Mouse (Mus musculus) CH12.LX (cell line): ENCODE measurements around the gene Adora2a. TPM values are rescaled to one million over a fixed set of nuclear protein-coding genes. Genes with fewer than 3 reads are reported as not detected.

Experiments used
- DNase-seq: peaks from one replicate; pipeline ENCODE4 v3.0.0-alpha.2; 2013; ENCODE audit errors: extremely low read depth
- H3K27ac ChIP-seq: 2 replicates; pipeline ENCODE4 v1.5.1; 2012; ENCODE audit warnings: low read depth, mild to moderate bottlenecking, control low read depth, moderate library complexity; ENCODE audit not compliant: insufficient read depth
- H3K27me3 ChIP-seq: replicated peaks from 2 replicates; pipeline ENCODE3; 2012; ENCODE audit warnings: inconsistent platforms
- H3K36me3 ChIP-seq, 2 experiments: replicated peaks in 1 of 2; 2 replicates each; pipeline versions ENCODE3 to v1.6.1; 2012; ENCODE audit warnings: inconsistent platforms in 1 of 2, low read length in 1 of 2, mild to moderate bottlenecking in 1 of 2, mixed read lengths in 1 of 2, moderate library complexity in 1 of 2; ENCODE audit not compliant: control insufficient read depth in 1 of 2, insufficient read depth in 1 of 2
- H3K4me1 ChIP-seq, 2 experiments: 2 replicates each; pipeline ENCODE4 v1.6.1; 2012; ENCODE audit warnings: inconsistent platforms in 1 of 2, moderate library complexity in 1 of 2; ENCODE audit not compliant: insufficient read depth in 2 of 2, control insufficient read depth in 1 of 2
- H3K4me2 ChIP-seq: 2 replicates; pipeline ENCODE4 v1.6.1; 2012; ENCODE audit warnings: low read depth, mild to moderate bottlenecking, control low read depth; ENCODE audit not compliant: poor library complexity, insufficient read depth, severe bottlenecking
- H3K4me3 ChIP-seq, 3 experiments: fragments of 150-350 bp in 1 of 3; sonication (generic) in 1 of 3; replicated peaks in 1 of 3; 2 replicates each; pipeline versions ENCODE3 to v1.5.1; 2011 to 2012; ENCODE audit warnings: low read depth in 2 of 3, low read length in 2 of 3, mild to moderate bottlenecking in 2 of 3, moderate library complexity in 2 of 3, control low read depth in 1 of 3, improper control_type of control experiment in 1 of 3, inconsistent platforms in 1 of 3, mixed read lengths in 1 of 3; ENCODE audit not compliant: poor library complexity in 1 of 3
- H3K79me2 ChIP-seq: replicated peaks from 2 replicates; pipeline ENCODE4 v1.6.1; 2012; ENCODE audit warnings: mild to moderate bottlenecking, moderate library complexity; ENCODE audit not compliant: control insufficient read depth, poor library complexity, insufficient read depth, severe bottlenecking; ENCODE audit errors: extremely low read depth
- H3K9ac ChIP-seq: 2 replicates; pipeline ENCODE4 v1.6.1; 2012; ENCODE audit warnings: low read depth, mild to moderate bottlenecking, control low read depth, moderate library complexity; ENCODE audit not compliant: insufficient read depth
- H3K9me3 ChIP-seq: replicated peaks from 2 replicates; pipeline ENCODE3; 2012; ENCODE audit warnings: low read length, inconsistent platforms, mixed read lengths
- CTCF ChIP-seq, 2 experiments: IDR thresholded peaks in 1 of 2; conservative IDR thresholded peaks in 1 of 2; 2 replicates each; pipeline ENCODE4 v1.5.1; 2011 to 2012; ENCODE audit warnings: low read depth in 2 of 2, low read length in 2 of 2, improper control_type of control experiment in 1 of 2, inconsistent platforms in 1 of 2, mild to moderate bottlenecking in 1 of 2, moderate library complexity in 1 of 2
- E2F4 ChIP-seq: IDR thresholded peaks from 2 replicates; pipeline ENCODE4 v1.6.1; 2011; ENCODE audit warnings: low read depth, low read length, improper control_type of control experiment; ENCODE audit not compliant: insufficient replicate concordance
- ELF1 ChIP-seq: IDR thresholded peaks from 2 replicates; pipeline ENCODE4 v1.6.1; 2014; ENCODE audit warnings: low read depth, mild to moderate bottlenecking, inconsistent platforms, low read length, improper control_type of control experiment
- GABPA ChIP-seq: IDR thresholded peaks from 2 replicates; pipeline ENCODE4 v1.6.1; 2012; ENCODE audit warnings: low read depth, low read length, improper control_type of control experiment, inconsistent platforms; ENCODE audit not compliant: insufficient replicate concordance
- HCFC1 ChIP-seq: IDR thresholded peaks from 2 replicates; pipeline ENCODE4 v1.6.1; 2012; ENCODE audit warnings: low read depth, mild to moderate bottlenecking, inconsistent platforms, low read length, improper control_type of control experiment
- JUN ChIP-seq: IDR thresholded peaks from 2 replicates; pipeline ENCODE4 v1.6.1; 2011; ENCODE audit warnings: low read depth, mild to moderate bottlenecking, low read length, improper control_type of control experiment, moderate library complexity; ENCODE audit not compliant: insufficient read depth
- MAZ ChIP-seq: IDR thresholded peaks from 2 replicates; pipeline ENCODE4 v1.6.1; 2012; ENCODE audit warnings: low read depth, mild to moderate bottlenecking, inconsistent platforms, low read length, improper control_type of control experiment, moderate library complexity
- MEF2A ChIP-seq: IDR thresholded peaks from 2 replicates; pipeline ENCODE4 v1.6.1; 2014; ENCODE audit warnings: low read depth, mild to moderate bottlenecking, inconsistent platforms, low read length, improper control_type of control experiment, borderline replicate concordance
- MYC ChIP-seq: IDR thresholded peaks from 2 replicates; pipeline ENCODE4 v1.6.1; 2011; ENCODE audit warnings: low read depth, mild to moderate bottlenecking, improper control_type of control experiment, low read length
- NRF1 ChIP-seq: IDR thresholded peaks from 2 replicates; pipeline ENCODE4 v1.6.1; 2014; ENCODE audit warnings: low read depth, mild to moderate bottlenecking, inconsistent platforms, low read length, improper control_type of control experiment, moderate library complexity
- POLR2AphosphoS2 ChIP-seq: IDR thresholded peaks from 2 replicates; pipeline ENCODE4 v1.6.1; 2011; ENCODE audit warnings: low read depth, low read length, improper control_type of control experiment
- RAD21 ChIP-seq: IDR thresholded peaks from 2 replicates; pipeline ENCODE4 v1.6.1; 2011; ENCODE audit warnings: low read depth, mild to moderate bottlenecking, low read length, improper control_type of control experiment, moderate library complexity
- SIN3A ChIP-seq: IDR thresholded peaks from 2 replicates; pipeline ENCODE4 v1.6.1; 2012; ENCODE audit warnings: low read length, improper control_type of control experiment, inconsistent platforms
- SMC3 ChIP-seq: IDR thresholded peaks from 2 replicates; pipeline ENCODE4 v1.6.1; 2011; ENCODE audit warnings: low read depth, low read length, improper control_type of control experiment
- UBTF ChIP-seq: IDR thresholded peaks from 2 replicates; pipeline ENCODE4 v1.6.1; 2012; ENCODE audit warnings: low read depth, mild to moderate bottlenecking, inconsistent platforms, low read length, improper control_type of control experiment, moderate library complexity
- USF1 ChIP-seq: IDR thresholded peaks from 2 replicates; pipeline ENCODE4 v1.6.1; 2014; ENCODE audit warnings: low read depth, mild to moderate bottlenecking, inconsistent platforms, low read length, improper control_type of control experiment
- dilution Hi-C: fragments of 300-500 bp; cut with MboI; formaldehyde crosslinking; loops from 2 replicates; pipeline ENCODE4 v1.14.3; 2020; ENCODE audit warnings: low sequenced_read_pairs; ENCODE audit not compliant: extremely low pct_unique_long_range_greater_than_20kb, extremely low pct_ligation_motif_present
- in situ Hi-C: fragments of 300-500 bp; cut with MboI; formaldehyde crosslinking; loops from 3 replicates; pipeline ENCODE4 v1.14.3; 2019; ENCODE audit warnings: low sequenced_read_pairs, low pct_ligation_motif_present, low pct_unique_long_range_greater_than_20kb, mixed read lengths
- polyA plus RNA-seq: library from polyadenylated mRNA; unstranded; fragments of >175 nt; gene quantifications from 2 replicates; pipeline ENCODE4 v1.2.1, GENCODE M21; 2012; ENCODE audit warnings: low read depth; ENCODE audit not compliant: insufficient read length
- total RNA-seq, 2 experiments: library from RNA; depleted of rRNA; stranded (reverse); fragments of 300-350 nt in 1 of 2; fragments of >200 nt in 1 of 2; gene quantifications; 2 replicates each; pipeline ENCODE4 v1.2.3; 2012 to 2014

Gene Adora2a
- total and polyA plus RNA-seq, 3 experiments, result 3.2 to 14.4 (median 7.6) TPM

DNA sequence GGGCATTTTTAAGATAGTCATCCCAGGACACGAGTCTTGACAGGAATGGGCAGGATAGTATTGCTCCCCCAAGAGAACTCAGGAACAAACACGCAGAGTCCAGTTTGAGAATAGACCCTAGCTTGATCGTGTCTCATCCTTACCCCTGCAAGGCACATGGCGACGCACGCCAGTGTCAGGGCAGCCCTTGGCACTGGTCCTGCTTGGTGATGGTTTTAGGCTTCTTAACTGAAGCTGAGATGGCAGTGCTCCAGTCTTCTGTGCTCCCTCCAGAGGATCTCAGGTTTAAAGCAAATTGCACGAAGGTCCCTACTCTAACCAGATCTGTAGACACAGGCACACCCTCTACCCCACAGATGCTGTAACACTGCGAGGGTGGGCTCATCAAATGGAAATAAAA, 921 bp upstream of the Adora2a start:
- Histone ChIP-seq H3K27me3 (no peaks in the 10 kb centered on the region), H3K36me3 (peaks cover 14 to 25% of the 10 kb centered on the region in 2 experiments), H3K4me1 (peaks cover 32 to 79% of the 10 kb centered on the region in 2 experiments), H3K9me3 (no peaks in the 10 kb centered on the region), H3K27ac (no peak overlapping the region), H3K9ac (no peak overlapping the region), H3K79me2 (peaks cover 9% of the 10 kb centered on the region), H3K4me2 (no peak overlapping the region), H3K4me3 (no peak overlapping the region)
- dilution Hi-C loops, result no loop called here
- in situ Hi-C loops, result loop anchor here (5.0 kb wide), 1 partner anchor 172 kb away; no protein-coding TSS in a partner anchor
- no peak for DNase-seq
- no peak for TF ChIP-seq ELF1

- Histone ChIP-seq H3K36me3 (peaks cover 8 to 21% of the 10 kb centered on the region in 2 experiments), H3K9me3 (no peaks in the 10 kb centered on the region), H3K9ac (peak overlapping the region; percentile 70; the same call in 1 of the 2 replicates), H3K4me2 (peak overlapping the region; percentile 70), H3K4me3 (peak overlapping the region in 2 of 3 experiments; percentile 67 to 83), H3K79me2 (peaks cover 9% of the 10 kb centered on the region), H3K4me1 (peaks cover 32 to 86% of the 10 kb centered on the region in 2 experiments), H3K27me3 (no peaks in the 10 kb centered on the region), H3K27ac (no peak overlapping the region)
- in situ Hi-C loops, result loop anchor here (5.0 kb wide), 1 partner anchor 171 kb away; no protein-coding TSS in a partner anchor
- dilution Hi-C loops, result no loop called here
- DNase-seq, result no peak
- no peak for TF ChIP-seq CTCF (conservative IDR thresholded peaks at IDR 0.05 in 1 of 2, IDR thresholded peaks at IDR 0.05 in 1 of 2; ENCODE audit: low read depth in 2 of 2, low read length in 2 of 2)
- TF ChIP-seq SMC3, result no peak
- no peak for TF ChIP-seq MAZ
- TF ChIP-seq E2F4, result no peak
- TF ChIP-seq NRF1, result no peak
- no peak for TF ChIP-seq SIN3A
- no peak for TF ChIP-seq JUN
- no peak for TF ChIP-seq UBTF
- TF ChIP-seq POLR2AphosphoS2, result no peak
- TF ChIP-seq ELF1, result no peak
- TF ChIP-seq GABPA, result no peak
- TF ChIP-seq HCFC1, result no peak
- TF ChIP-seq USF1, result no peak
- TF ChIP-seq MEF2A, result no peak
- no peak for TF ChIP-seq MYC
- TF ChIP-seq RAD21, result no peak
Measured at GRCm38 (mm10) chr10:75316472-75316871, 205 bp upstream of the Adora2a start.
